Mouse (Mus musculus): ENCODE measurements at regions not wholly inside any gene's neighbourhood (a gene's known extent, or its start where the extent isn't known, plus 50 kb on each side); places are given as distances from the start of the nearest gene placed in this dataset.

DNA sequence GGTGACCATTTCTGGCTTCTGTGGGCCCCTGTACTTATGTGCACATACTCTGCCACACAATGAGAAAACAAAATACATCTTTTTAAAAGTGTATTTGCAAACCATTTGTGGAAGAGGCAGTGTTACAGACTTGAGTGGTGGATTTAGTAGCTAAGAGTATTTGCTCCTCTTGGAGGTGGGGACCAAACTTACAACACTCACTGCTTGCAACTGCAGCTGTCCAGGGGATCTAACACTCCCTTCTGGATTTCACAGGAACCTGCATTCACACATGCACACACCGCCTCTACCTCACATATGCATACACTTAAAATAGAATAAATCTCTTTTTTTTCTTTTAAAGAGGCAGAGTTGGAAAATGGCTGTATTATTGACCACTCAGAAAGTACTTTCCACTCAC is 386.2 kb downstream of the Ttll7 start:
- TF ChIP-seq POU5F1 (IDR thresholded peaks at IDR 0.05; ENCODE audit: borderline replicate concordance, low read length), result no peak
- no peak for TF ChIP-seq CTCF (conservative IDR thresholded peaks at IDR 0.05; ENCODE audit: low read length)
